In the genomic region with DNA sequence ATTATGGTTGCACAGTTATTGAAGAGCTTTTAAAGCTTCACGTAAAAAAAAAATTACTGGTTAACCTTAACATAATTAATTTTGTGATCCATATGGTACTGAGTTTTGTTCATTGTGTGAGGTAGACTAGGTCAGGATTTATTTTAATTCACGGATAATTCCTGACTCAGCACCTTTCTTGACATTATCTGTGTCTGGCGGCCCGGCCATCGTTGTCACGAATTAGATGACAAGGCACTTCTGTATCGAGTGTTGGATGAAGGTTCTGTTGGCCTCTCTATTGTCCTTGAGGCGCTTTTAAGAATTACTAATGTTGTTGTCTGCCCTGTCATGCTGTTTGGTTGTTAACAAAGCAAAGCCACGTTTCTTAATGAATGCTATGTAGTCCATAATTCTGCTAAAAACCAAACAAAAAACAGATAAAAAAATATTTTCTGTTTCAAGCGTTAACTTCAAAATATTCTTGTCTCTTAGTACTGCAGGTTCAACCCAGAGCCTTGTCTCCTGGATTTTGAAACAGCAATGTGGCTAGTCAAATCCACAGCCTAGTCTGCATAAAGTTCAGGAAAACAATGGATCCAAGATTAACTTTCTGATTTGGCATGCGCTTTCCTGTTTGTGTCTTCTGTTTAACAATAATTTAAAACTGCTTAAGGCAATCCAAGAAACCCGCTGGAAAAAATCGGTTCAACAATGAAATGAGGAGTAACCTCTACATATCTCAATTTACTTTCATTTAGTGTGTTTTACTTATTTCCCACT, we compare ENCODE assay signal across 14 mouse cellular contexts. TPM values are rescaled to one million over a fixed set of nuclear protein-coding genes. Genes with fewer than 3 reads are reported as not detected.
DNase-seq lines count a peak whose midpoint lies in the region; ATAC-seq and TF ChIP-seq lines count a peak whose summit lies in the region.
"Had no signal": no experiment of that assay in that cellular context is flagged by ENCODE, and none has a peak within 500 bp of the region (broad histone marks: within the 10 kb centered on the region; RNA-seq: fewer than 3 reads in every experiment).

No protein-coding gene starts in this region.

- no peaks in the 10 kb centered on the region for H3K36me3 ChIP-seq in heart, postnatal 0 days (replicated peaks; ENCODE audit: control insufficient read depth, insufficient read depth, low read length)
- H3K36me3 ChIP-seq in heart, embryonic 10.5 days, result no peaks in the 10 kb centered on the region
- H3K36me3 ChIP-seq in kidney, postnatal 0 days (ENCODE audit: insufficient read depth, low read length), result no peaks in the 10 kb centered on the region
- no peaks in the 10 kb centered on the region for H3K36me3 ChIP-seq in liver, embryonic 14.5 days (replicated peaks; ENCODE audit: control insufficient read depth, insufficient read depth, low read depth)
- H3K36me3 ChIP-seq: lung, embryonic 15.5 days had no signal

- H3K4me1 ChIP-seq in heart, postnatal 0 days (ENCODE audit: control insufficient read depth, insufficient read depth), result 0 out of 2 replicates have a peak, but pooled peaks cover 7% of the 10 kb centered on the region
- no peaks in the 10 kb centered on the region; the same call in 1 of the 2 replicates for H3K4me1 ChIP-seq in heart, embryonic 10.5 days
- peaks cover 2% of the 10 kb centered on the region; the same call in 1 of the 2 replicates for H3K4me1 ChIP-seq in kidney, postnatal 0 days (replicated peaks; ENCODE audit: insufficient read depth, low read length)
- H3K4me1 ChIP-seq in liver, embryonic 14.5 days (replicated peaks; ENCODE audit: control insufficient read depth in 2 of 2, insufficient read depth in 2 of 2, low read length in 1 of 2), result peaks cover 4 to 6% of the 10 kb centered on the region in 2 experiments
- H3K4me1 ChIP-seq: lung, embryonic 15.5 days had no signal

- no peak for TF ChIP-seq CTCF in heart, postnatal 0 days (IDR thresholded peaks at IDR 0.05; ENCODE audit: low read depth)
- TF ChIP-seq CTCF in kidney, postnatal 0 days (IDR thresholded peaks at IDR 0.05; ENCODE audit: low read depth), result no peak
- TF ChIP-seq CTCF in liver, embryonic 14.5 days (IDR thresholded peaks at IDR 0.05; ENCODE audit: low read depth), result no peak

- no peak overlapping the region for H3K4me3 ChIP-seq in heart, postnatal 0 days (ENCODE audit: low read depth, low read length)
- H3K4me3 ChIP-seq in heart, embryonic 10.5 days, result no peak overlapping the region
- no peak overlapping the region for H3K4me3 ChIP-seq in kidney, postnatal 0 days (replicated peaks; ENCODE audit: low read depth, low read length)
- peak overlapping the region in 1 of 2 experiments; percentile 87; a peak in 2 of 4 replicates for H3K4me3 ChIP-seq in liver, embryonic 14.5 days (ENCODE audit: insufficient read depth in 1 of 2, low read depth in 2 of 2, low read length in 2 of 2)

- H3K9me3 ChIP-seq in heart, postnatal 0 days (replicated peaks; ENCODE audit: control insufficient read depth, low read length), result no peaks in the 10 kb centered on the region
- H3K9me3 ChIP-seq in heart, embryonic 10.5 days, result no peaks in the 10 kb centered on the region
- H3K9me3 ChIP-seq in kidney, postnatal 0 days (replicated peaks; ENCODE audit: low read length), result no peaks in the 10 kb centered on the region
- no peaks in the 10 kb centered on the region for H3K9me3 ChIP-seq in liver, embryonic 14.5 days (ENCODE audit: control insufficient read depth, low read length)
- H3K9me3 ChIP-seq: lung, embryonic 15.5 days had no signal

- no peak overlapping the region for H3K27ac ChIP-seq in heart, postnatal 0 days (ENCODE audit: low read depth)
- H3K27ac ChIP-seq in heart, embryonic 10.5 days, result no peak overlapping the region
- no peak overlapping the region for H3K27ac ChIP-seq in kidney, postnatal 0 days
- H3K27ac ChIP-seq in liver, embryonic 14.5 days, result no peak overlapping the region; the same call in 1 of the 2 replicates
- H3K27ac ChIP-seq: lung, embryonic 15.5 days had no signal

- TF ChIP-seq EP300 in heart, postnatal 0 days (IDR thresholded peaks at IDR 0.05; ENCODE audit: low read depth), result no peak
- no peak for TF ChIP-seq EP300 in liver, embryonic 14.5 days (IDR thresholded peaks at IDR 0.05; ENCODE audit: low read depth)

- no peak overlapping the region for H3K9ac ChIP-seq in heart, postnatal 0 days (replicated peaks; ENCODE audit: low read depth, low read length)
- H3K9ac ChIP-seq in kidney, postnatal 0 days (ENCODE audit: low read depth, low read length), result no peak overlapping the region
- no peak overlapping the region; the same call in 1 of the 2 replicates for H3K9ac ChIP-seq in liver, embryonic 14.5 days (replicated peaks)

- 63% methylated on average over 13 of the region's 13 CpGs for WGBS in heart, postnatal 0 days
- WGBS in heart, embryonic 10.5 days, result 82% methylated on average over 13 of the region's 13 CpGs
- 77% methylated on average over 13 of the region's 13 CpGs for WGBS in kidney, postnatal 0 days
- 51% methylated on average over 13 of the region's 13 CpGs for WGBS in liver, embryonic 14.5 days (ENCODE audit: insufficient replicate concordance)

- no peak for ATAC-seq in heart, postnatal 0 days (ENCODE audit: insufficient read depth, low read depth)
- ATAC-seq in kidney, postnatal 0 days (replicated peaks; ENCODE audit: low FRiP score, low read depth), result no peak
- ATAC-seq in liver, embryonic 14.5 days (ENCODE audit: insufficient read depth), result no peak

- DNase-seq in heart, postnatal 0 days (ENCODE audit: low spot score), result no peak
- no peak for DNase-seq in heart, embryonic 10.5 days (ENCODE audit: low spot score)
- no peak for DNase-seq in kidney, postnatal 0 days (ENCODE audit: low spot score)
- no peak for DNase-seq in kidney, postnatal 25 days
- peak; percentile 13 for DNase-seq in c-Kit-positive CD71-positive TER-119-negative erythroid progenitor cells, embryonic 14.5 days (ENCODE audit: low read depth)
- DNase-seq in liver, embryonic 14.5 days (ENCODE audit: low read depth in 3 of 3, low spot score in 3 of 3), result peak; percentile 7 to 20 (median 20)
- no peak for DNase-seq in adrenal gland, postnatal 4 days (ENCODE audit: low spot score in 2 of 2)
- DNase-seq in ovary, postnatal 10 days (ENCODE audit: low spot score), result no peak
- DNase-seq: B cell, adult 2 months; cerebellum, adult 11-12 months; gastrocnemius, postnatal 25 days had no signal

- H3K27me3 ChIP-seq in heart, postnatal 0 days (ENCODE audit: control insufficient read depth, insufficient read depth, low read length), result no peaks in the 10 kb centered on the region
- no peaks in the 10 kb centered on the region for H3K27me3 ChIP-seq in heart, embryonic 10.5 days (ENCODE audit: insufficient read depth, poor library complexity, severe bottlenecking)
- H3K27me3 ChIP-seq in kidney, postnatal 0 days (ENCODE audit: insufficient read depth, low read length), result no peaks in the 10 kb centered on the region
- H3K27me3 ChIP-seq in liver, embryonic 14.5 days (ENCODE audit: control insufficient read depth, insufficient read depth, low read length), result no peaks in the 10 kb centered on the region
- H3K27me3 ChIP-seq: lung, embryonic 15.5 days had no signal

- H3K4me2 ChIP-seq in heart, postnatal 0 days (ENCODE audit: low read depth, low read length), result peak overlapping the region; percentile 93; the same call in 1 of the 2 replicates
- peak overlapping the region; percentile 65; the same call in 1 of the 2 replicates for H3K4me2 ChIP-seq in kidney, postnatal 0 days (ENCODE audit: low read length)
- H3K4me2 ChIP-seq in liver, embryonic 14.5 days (ENCODE audit: low read depth), result peak overlapping the region; percentile 90

RNA-seq across cellular contexts. Expression of a gene that starts 1.4 kb away (rescaled TPM):
- total RNA-seq in heart, postnatal 0 days (2014; rRNA removed; ENCODE audit: low replicate concordance), result 7.8 and 8.3 TPM in 2 replicates
- 3.6 and 4.2 TPM in 2 replicates for polyA plus RNA-seq in heart, postnatal 0 days (2015; fragmentation: Nextera tagmentation; extraction: Ambion mirVana)
- 7.8 and 8.5 TPM in 2 replicates for polyA plus RNA-seq in heart, embryonic 10.5 days (2016; fragmentation: Nextera tagmentation; extraction: Ambion mirVana)
- 5.8 and 5.9 TPM in 2 replicates for polyA plus RNA-seq in kidney, postnatal 0 days (2015; fragmentation: Nextera tagmentation; extraction: Ambion mirVana)
- 2.2 and 3.2 TPM in 2 replicates for polyA plus RNA-seq in liver, embryonic 14.5 days (2012; rRNA removed)
- polyA plus RNA-seq in liver, embryonic 14.5 days (2014; fragmentation: Nextera tagmentation; extraction: Ambion mirVana), result 2.8 and 3.1 TPM in 2 replicates
- 10 to 100 TPM; 32.2 to 35.4 TPM for total RNA-seq in adrenal gland, postnatal 4 days (2021)

RNA-seq across cellular contexts. Expression of a gene that starts 20.6 kb away (rescaled TPM):
- total RNA-seq in heart, postnatal 0 days (2014; rRNA removed; ENCODE audit: low replicate concordance), result not detected in 2 replicates
- polyA plus RNA-seq in heart, postnatal 0 days (2015; fragmentation: Nextera tagmentation; extraction: Ambion mirVana), result not detected in 2 replicates
- 0.19 TPM in 1 of 2 replicates, not detected in the other for polyA plus RNA-seq in heart, embryonic 10.5 days (2016; fragmentation: Nextera tagmentation; extraction: Ambion mirVana)
- polyA plus RNA-seq in kidney, postnatal 0 days (2015; fragmentation: Nextera tagmentation; extraction: Ambion mirVana), result not detected in 2 replicates
- polyA plus RNA-seq in liver, embryonic 14.5 days (2012; rRNA removed), result 0.10 and 0.15 TPM in 2 replicates
- polyA plus RNA-seq in liver, embryonic 14.5 days (2014; fragmentation: Nextera tagmentation; extraction: Ambion mirVana), result 0.25 and 0.39 TPM in 2 replicates
- total RNA-seq in adrenal gland, postnatal 4 days (2021), result under 1 TPM; 0.54 to 0.67 TPM
- polyA plus RNA-seq: heart, embryonic 14.5 days; lung, embryonic 15.5 days; stomach, embryonic 14.5 days had no signal

Comparison
In these comparisons a context has a peak if more than half of its experiments do, and no peak if none do; other contexts are left out.
1. DNase-seq: peak in c-Kit-positive CD71-positive TER-119-negative erythroid progenitor cells, embryonic 14.5 days (single experiment) and liver, embryonic 14.5 days (3 of 3); none in heart, postnatal 0 days (single experiment), heart, embryonic 10.5 days (single experiment), kidney, postnatal 0 days (single experiment), kidney, postnatal 25 days (0 of 2), adrenal gland, postnatal 4 days (0 of 2) and ovary, postnatal 10 days (single experiment).
2. Peak in every context shown above with its lines, with median percentiles within 50 percentile points of each other: H3K4me2 ChIP-seq.